16 mouse cellular contexts compared by ENCODE assay signal in genomic region chr12:26796367-26796766, GRCm38 (mm10).
DNase-seq lines count a peak whose midpoint lies in the region; ATAC-seq and TF ChIP-seq lines count a peak whose summit lies in the region.
"Had no signal": no experiment of that assay in that cellular context is flagged by ENCODE, and none has a peak within 500 bp of the region (broad histone marks: within the 10 kb centered on the region; RNA-seq: fewer than 3 reads in every experiment).

No protein-coding gene starts in this region.

- no peak overlapping the region for H3K9ac ChIP-seq in hindbrain, embryonic 11.5 days (ENCODE audit: low read depth, low read length)
- H3K9ac ChIP-seq in hindbrain, embryonic 16.5 days (ENCODE audit: low read depth, low read length): no peak overlapping the region
- no peak overlapping the region for H3K9ac ChIP-seq in hindbrain, embryonic 14.5 days
- H3K9ac ChIP-seq: heart, embryonic 12.5 days; limb, embryonic 12.5 days; liver, embryonic 12.5 days had no signal

- no peak overlapping the region for H3K4me2 ChIP-seq in hindbrain, embryonic 11.5 days (replicated peaks; ENCODE audit: low read depth, low read length)
- no peak overlapping the region for H3K4me2 ChIP-seq in hindbrain, embryonic 16.5 days (ENCODE audit: low read length)
- no peak overlapping the region for H3K4me2 ChIP-seq in hindbrain, embryonic 14.5 days (replicated peaks)
- H3K4me2 ChIP-seq: heart, embryonic 12.5 days; limb, embryonic 12.5 days; liver, embryonic 12.5 days had no signal

- no peaks in the 10 kb centered on the region; the same call in 1 of the 2 replicates for H3K4me1 ChIP-seq in hindbrain, embryonic 11.5 days (replicated peaks; ENCODE audit: control insufficient read depth, insufficient read depth, low read length)
- H3K4me1 ChIP-seq in hindbrain, embryonic 16.5 days (ENCODE audit: control insufficient read depth, insufficient read depth, low read depth, low read length): peaks cover 4% of the 10 kb centered on the region; the same call in 1 of the 2 replicates
- H3K4me1 ChIP-seq in hindbrain, embryonic 14.5 days (replicated peaks; ENCODE audit: control insufficient read depth, insufficient read depth, low read length): no peaks in the 10 kb centered on the region
- H3K4me1 ChIP-seq in lung, adult 2 months (ENCODE audit: control insufficient read depth, insufficient read depth, low read length): no peaks in the 10 kb centered on the region
- H3K4me1 ChIP-seq: heart, embryonic 12.5 days; limb, embryonic 12.5 days; liver, embryonic 12.5 days had no signal

- TF ChIP-seq POLR2A in brain, embryonic 14.5 days (IDR thresholded peaks at IDR 0.05; ENCODE audit: borderline replicate concordance, extremely low read depth, insufficient read depth, insufficient read length, poor library complexity, severe bottlenecking): no peak
- no peak for TF ChIP-seq POLR2A in lung, adult 2 months (IDR thresholded peaks at IDR 0.05; ENCODE audit: borderline replicate concordance, extremely low read depth, low read depth, low read length)

- ATAC-seq in hindbrain, embryonic 11.5 days (ENCODE audit: low FRiP score): peak; percentile 72
- ATAC-seq in hindbrain, embryonic 16.5 days: no peak
- no peak for ATAC-seq in hindbrain, embryonic 14.5 days (ENCODE audit: low FRiP score)
- ATAC-seq: liver, embryonic 12.5 days had no signal

- H3K27ac ChIP-seq in hindbrain, embryonic 11.5 days (ENCODE audit: low read depth, low read length): peak overlapping the region; percentile 73
- H3K27ac ChIP-seq in hindbrain, embryonic 16.5 days (ENCODE audit: low read depth, low read length): no peak overlapping the region
- H3K27ac ChIP-seq in hindbrain, embryonic 14.5 days: 0 out of 2 replicates have a peak overlapping the region, but pooled peaks have one; percentile 23
- H3K27ac ChIP-seq: kidney, postnatal 0 days; limb, embryonic 12.5 days; liver, embryonic 12.5 days had no signal

- TF ChIP-seq CTCF in brain, embryonic 14.5 days (IDR thresholded peaks at IDR 0.05; ENCODE audit: borderline replicate concordance, extremely low read depth, insufficient read depth, insufficient read length): no peak
- TF ChIP-seq CTCF in lung, adult 2 months (IDR thresholded peaks at IDR 0.05; ENCODE audit: insufficient read depth, low read length): no peak

- H3K4me3 ChIP-seq in hindbrain, embryonic 11.5 days (ENCODE audit: low read depth, low read length): no peak overlapping the region
- H3K4me3 ChIP-seq in hindbrain, embryonic 16.5 days (ENCODE audit: low read length): no peak overlapping the region
- no peak overlapping the region for H3K4me3 ChIP-seq in hindbrain, embryonic 14.5 days (replicated peaks; ENCODE audit: low read length)
- no peak overlapping the region for H3K4me3 ChIP-seq in lung, adult 2 months (replicated peaks; ENCODE audit: extremely low read depth, low read depth, low read length)
- H3K4me3 ChIP-seq: heart, embryonic 12.5 days; limb, embryonic 12.5 days; liver, embryonic 12.5 days had no signal

- 33% methylated on average over 2 of the region's 2 CpGs for WGBS in hindbrain, embryonic 11.5 days
- WGBS in hindbrain, embryonic 16.5 days: 24% methylated on average over 2 of the region's 2 CpGs
- 20% methylated on average over 2 of the region's 2 CpGs for WGBS in hindbrain, embryonic 14.5 days
- whole genome bisulfite sequencing in lung, adult 2 months: 82% methylated on average over 2 of the region's 2 CpGs

- H3K9me3 ChIP-seq in hindbrain, embryonic 11.5 days (ENCODE audit: control insufficient read depth, low read length): no peaks in the 10 kb centered on the region
- no peaks in the 10 kb centered on the region for H3K9me3 ChIP-seq in hindbrain, embryonic 16.5 days (ENCODE audit: control insufficient read depth, low read length)
- H3K9me3 ChIP-seq in hindbrain, embryonic 14.5 days (ENCODE audit: control insufficient read depth, low read length): no peaks in the 10 kb centered on the region
- H3K9me3 ChIP-seq: heart, embryonic 12.5 days; limb, embryonic 12.5 days; liver, embryonic 12.5 days had no signal

- no peaks in the 10 kb centered on the region for H3K27me3 ChIP-seq in hindbrain, embryonic 11.5 days (ENCODE audit: control insufficient read depth, insufficient read depth, low read length)
- H3K27me3 ChIP-seq in hindbrain, embryonic 16.5 days (replicated peaks; ENCODE audit: control insufficient read depth, insufficient read depth, low read length): no peaks in the 10 kb centered on the region
- H3K27me3 ChIP-seq in hindbrain, embryonic 14.5 days (ENCODE audit: control insufficient read depth, insufficient read depth, low read length): no peaks in the 10 kb centered on the region
- H3K27me3 ChIP-seq: heart, embryonic 12.5 days; limb, embryonic 12.5 days; liver, embryonic 12.5 days had no signal

- no peaks in the 10 kb centered on the region for H3K36me3 ChIP-seq in hindbrain, embryonic 11.5 days (ENCODE audit: control insufficient read depth, insufficient read depth, low read length)
- H3K36me3 ChIP-seq in hindbrain, embryonic 16.5 days (ENCODE audit: control insufficient read depth, insufficient read depth, low read length): no peaks in the 10 kb centered on the region
- H3K36me3 ChIP-seq in hindbrain, embryonic 14.5 days (replicated peaks; ENCODE audit: control insufficient read depth, insufficient read depth): no peaks in the 10 kb centered on the region
- H3K36me3 ChIP-seq: heart, embryonic 12.5 days; limb, embryonic 12.5 days; liver, embryonic 12.5 days had no signal

- DNase-seq in hindbrain, embryonic 11.5 days (ENCODE audit: low spot score): peak; percentile 60
- DNase-seq in brain, embryonic 14.5 days (ENCODE audit: low read depth): peak; percentile 60
- peak; percentile 53 for DNase-seq in embryo, embryonic 11 days
- no peak for DNase-seq in hindbrain, embryonic 14.5 days (ENCODE audit: low spot score)
- DNase-seq in lung, adult 2 months: no peak
- DNase-seq in ovary, postnatal 36 days (ENCODE audit: low spot score): no peak
- DNase-seq: adrenal gland, adult 8-10 months; cerebellum, adult 9-11 months; heart, postnatal 14 days; kidney, adult 18-20 months; thymus, adult 2 months had no signal

Comparison
In these comparisons a context has a peak if more than half of its experiments do, and no peak if none do; other contexts are left out.
1. DNase-seq: peak in hindbrain, embryonic 11.5 days (single experiment), brain, embryonic 14.5 days (single experiment) and embryo, embryonic 11 days (single experiment); none in hindbrain, embryonic 14.5 days (single experiment), lung, adult 2 months (single experiment) and ovary, postnatal 36 days (single experiment).